Mouse (Mus musculus) lung, adult 2 months (tissue): Measurements from ENCODE around the gene Prpf6.

Experiments
- CTCF ChIP-seq: fragments of 200-500 bp; IDR thresholded peaks from 2 replicates; pipeline ENCODE4 v1.5.1; 2011; ENCODE audit warnings: mild to moderate bottlenecking, low read length, control low read depth; ENCODE audit not compliant: insufficient read depth
- POLR2A ChIP-seq: fragments of 200-500 bp; IDR thresholded peaks from 2 replicates; pipeline ENCODE4 v1.6.1; 2011; ENCODE audit warnings: low read depth, mild to moderate bottlenecking, control low read depth, low read length, borderline replicate concordance; ENCODE audit errors: extremely low read depth

DNA sequence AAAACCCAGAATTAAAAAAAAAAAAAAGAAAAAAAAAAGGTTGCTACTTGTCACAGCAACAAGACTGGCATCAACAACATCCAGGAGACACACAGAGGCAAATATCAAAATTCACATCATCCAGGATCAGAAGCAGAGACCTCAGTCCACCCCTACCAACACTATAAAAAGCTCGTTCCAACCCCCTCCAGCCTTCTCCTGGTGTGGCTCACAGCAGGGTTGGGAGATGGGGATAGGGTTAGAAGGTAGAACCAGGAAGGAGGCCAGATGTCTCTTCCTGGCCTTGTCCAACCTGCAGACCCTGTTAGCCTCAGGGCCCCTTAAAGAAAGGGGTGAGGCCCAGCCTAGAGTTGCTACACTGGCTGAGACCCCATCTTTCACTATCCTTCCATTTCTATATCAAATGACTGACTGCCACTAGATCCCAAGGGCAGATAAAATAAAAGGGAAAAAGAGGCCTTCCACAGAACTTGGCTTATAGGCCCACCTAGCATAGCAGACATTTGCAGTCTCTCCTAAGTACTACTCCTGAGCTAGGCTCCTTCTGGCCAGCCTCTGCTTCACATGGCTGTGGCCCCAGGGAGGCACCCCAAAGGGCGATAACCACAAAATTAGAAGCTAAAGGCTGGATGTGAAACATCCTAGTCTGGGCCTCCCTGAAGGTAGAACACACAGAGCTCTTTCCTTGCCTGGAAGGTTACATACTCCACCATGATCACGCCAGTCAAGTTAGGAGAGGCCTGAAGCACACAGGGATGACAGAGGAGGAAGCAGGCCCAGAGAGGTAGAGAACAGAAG is 8.0 kb upstream of the Prpf6 start:
- no peak for TF ChIP-seq POLR2A
- no peak for TF ChIP-seq CTCF
